Mouse (Mus musculus) urinary bladder, postnatal 4 days (tissue): Measurements from ENCODE around the gene Lmo2.
A peak's percentile ranks its signal among the peaks of the same experiment; 100 is the strongest.
"Not testable (repeated sequence)": the region's sequence is repeated elsewhere in the genome, so short reads cannot be mapped to it uniquely, and the experiment has no call there.

Experiments
- DNase-seq, 2 experiments: peaks; one replicate each; pipeline ENCODE4 v3.0.0; 2021 to 2022; ENCODE audit warnings: low spot score in 2 of 2

The Lmo2 gene

DNA sequence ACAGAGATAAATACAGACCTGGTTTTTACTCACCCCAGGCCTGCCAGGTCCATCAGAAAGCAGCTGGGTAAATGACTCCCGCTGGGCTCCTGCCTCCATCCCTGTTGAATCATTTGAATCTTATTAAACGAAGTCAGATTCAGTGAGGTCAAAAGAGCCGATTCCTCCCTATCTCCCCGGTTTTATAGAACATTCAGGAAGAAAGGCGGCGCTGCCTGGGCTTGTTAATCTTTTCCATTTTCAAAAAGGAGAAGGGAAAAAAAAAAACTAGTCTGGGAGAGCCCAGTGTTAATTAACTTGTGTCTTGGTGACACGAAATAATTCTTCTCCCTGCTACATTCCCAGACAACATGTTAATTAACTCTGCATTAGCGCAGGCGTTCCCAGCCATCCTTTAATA is 19.9 kb downstream of the Lmo2 start:
- no peak for DNase-seq

DNA sequence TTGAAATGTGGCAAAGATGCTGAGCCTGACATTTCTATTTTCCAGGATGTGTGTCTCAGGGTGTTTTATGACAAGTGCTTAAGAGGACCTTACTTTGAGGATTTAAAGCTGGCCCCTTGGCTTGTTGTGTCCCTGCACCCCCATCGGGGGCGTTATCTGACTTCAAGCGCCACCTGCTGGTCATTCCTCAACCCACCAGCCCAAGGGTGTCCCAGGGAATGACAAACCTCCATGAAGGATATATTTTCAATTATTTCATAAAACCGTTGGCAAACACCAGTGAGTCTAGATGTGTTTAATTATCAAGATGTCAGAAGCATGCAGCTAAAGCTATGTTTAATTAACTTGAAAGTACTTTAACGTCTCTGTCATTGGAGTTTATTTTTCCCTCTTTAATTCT is 24.5 kb downstream of the Lmo2 start:
- peak; percentile 61 to 81 for DNase-seq

- DNase-seq, result no peak
These were observed 25.4 kb downstream of the Lmo2 start for GRCm38 (mm10) chr2:103983146-103983545.

DNA sequence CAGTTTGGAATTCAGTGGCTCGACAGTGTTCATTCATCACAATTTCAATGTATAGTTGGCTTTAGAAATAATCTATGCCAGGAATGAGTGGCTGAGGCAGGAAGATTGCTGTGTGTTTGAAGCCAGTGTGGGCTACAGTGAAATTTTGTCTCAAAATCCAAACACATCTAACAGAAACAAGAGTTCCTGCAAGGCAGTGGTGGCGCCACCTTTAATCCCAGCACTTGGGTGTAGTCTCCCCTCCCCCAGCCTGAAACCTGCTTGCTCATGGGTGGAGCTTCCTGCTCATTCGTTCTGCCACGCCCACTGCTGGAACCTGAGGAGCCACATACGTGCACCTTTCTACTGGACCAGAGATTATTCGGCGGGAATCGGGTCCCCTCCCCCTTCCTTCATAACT is 29.8 kb downstream of the Lmo2 start:
- DNase-seq, result not testable (repeated sequence)

GRCm38 (mm10) chr2:103989724-103990123 is 31.9 kb downstream of the Lmo2 start:
- no peak for DNase-seq

- DNase-seq, result no peak
These were observed 33.5 kb downstream of the Lmo2 start for GRCm38 (mm10) chr2:103991303-103991702.

DNA sequence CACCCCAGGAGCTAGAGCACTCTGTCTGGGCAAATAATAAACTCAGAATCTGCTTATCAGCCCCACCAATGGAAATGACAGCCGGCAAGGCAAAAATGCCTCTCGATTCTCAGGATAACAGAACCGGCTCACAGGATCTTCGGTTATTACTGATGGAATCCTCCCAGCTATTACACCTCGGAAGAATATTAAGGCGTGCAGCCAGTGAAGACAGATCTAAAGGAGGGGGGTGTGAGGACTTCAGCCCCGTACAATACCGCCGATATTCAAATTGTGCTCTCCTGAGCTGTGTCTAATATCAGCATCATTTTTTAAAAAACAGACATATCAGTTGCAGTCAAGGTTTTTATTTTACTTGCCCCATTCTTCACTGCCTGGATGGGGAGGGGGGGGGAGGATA is 34.4 kb downstream of the Lmo2 start:
- no peak for DNase-seq

GRCm38 (mm10) chr2:103992618-103993332 is 35.0 kb downstream of the Lmo2 start:
- no peak for DNase-seq

GRCm38 (mm10) chr2:104001076-104001475 is 43.3 kb downstream of the Lmo2 start:
- no peak for DNase-seq

DNA sequence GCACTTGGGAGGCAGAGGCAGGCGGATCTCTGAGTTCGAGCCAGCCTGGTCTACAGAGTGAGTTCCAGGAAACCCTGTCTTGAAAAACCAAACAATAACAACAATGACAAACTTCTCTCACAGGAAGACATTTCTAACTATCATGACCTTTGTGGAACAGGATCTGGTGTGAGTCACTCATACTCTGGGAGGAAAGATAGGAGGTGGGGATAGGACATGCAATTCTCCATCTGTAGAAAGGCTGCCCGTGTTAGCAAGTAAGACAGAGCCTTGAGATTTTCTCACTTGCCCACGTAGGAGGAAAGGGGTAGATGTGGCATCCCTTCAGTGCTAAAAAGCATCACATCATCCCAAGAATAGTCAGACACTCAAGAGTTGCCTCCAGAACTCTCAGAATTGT is 44.1 kb downstream of the Lmo2 start:
- no peak for DNase-seq

- DNase-seq, result peak in 1 of 2 experiments; percentile 22
These were observed 45.1 kb downstream of the Lmo2 start for GRCm38 (mm10) chr2:104002711-104003413.

GRCm38 (mm10) chr2:104007793-104008519 is 50.2 kb downstream of the Lmo2 start:
- no peak for DNase-seq

DNA sequence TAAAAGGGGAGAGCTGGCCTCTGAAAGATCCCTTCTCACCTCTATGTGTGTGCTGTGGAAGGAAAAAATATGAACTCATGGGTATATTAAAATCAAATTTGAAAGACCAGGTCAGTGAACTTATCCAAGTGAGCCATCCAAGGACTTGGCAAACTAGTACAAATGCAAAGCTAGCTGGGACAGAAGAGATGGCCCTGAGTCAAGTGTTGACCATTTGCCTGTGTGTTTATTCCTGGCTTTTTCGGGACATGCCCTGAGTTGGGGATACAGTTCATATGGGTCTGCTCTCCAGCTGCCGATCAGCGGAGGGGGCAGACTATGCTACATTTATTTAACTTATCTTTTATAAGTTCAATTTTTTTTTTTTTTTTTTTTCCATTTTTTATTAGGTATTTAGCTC is 51.1 kb downstream of the Lmo2 start:
- not testable (repeated sequence) for DNase-seq

DNA sequence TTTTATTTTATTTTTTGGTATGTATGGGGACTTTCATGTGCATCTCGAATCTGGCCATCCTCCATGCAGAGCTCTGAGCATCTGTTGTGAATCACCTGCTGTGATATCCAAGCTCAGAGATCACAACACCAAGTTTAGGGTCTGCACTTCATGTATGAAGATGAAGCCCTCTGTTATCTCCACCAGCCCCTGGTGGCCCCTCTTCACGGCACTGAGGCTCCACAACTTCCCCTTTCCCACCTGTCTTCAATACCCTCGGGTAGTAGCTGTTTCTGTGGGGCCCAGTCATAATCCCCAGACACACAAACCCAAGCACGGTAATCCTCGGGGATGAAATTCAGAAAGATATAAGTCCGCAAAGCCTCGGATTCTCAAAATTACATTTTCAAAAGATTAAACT is 65.3 kb downstream of the Lmo2 start:
- DNase-seq, result no peak

GRCm38 (mm10) chr2:104024656-104025055 is 66.9 kb downstream of the Lmo2 start:
- DNase-seq, result no peak

DNA sequence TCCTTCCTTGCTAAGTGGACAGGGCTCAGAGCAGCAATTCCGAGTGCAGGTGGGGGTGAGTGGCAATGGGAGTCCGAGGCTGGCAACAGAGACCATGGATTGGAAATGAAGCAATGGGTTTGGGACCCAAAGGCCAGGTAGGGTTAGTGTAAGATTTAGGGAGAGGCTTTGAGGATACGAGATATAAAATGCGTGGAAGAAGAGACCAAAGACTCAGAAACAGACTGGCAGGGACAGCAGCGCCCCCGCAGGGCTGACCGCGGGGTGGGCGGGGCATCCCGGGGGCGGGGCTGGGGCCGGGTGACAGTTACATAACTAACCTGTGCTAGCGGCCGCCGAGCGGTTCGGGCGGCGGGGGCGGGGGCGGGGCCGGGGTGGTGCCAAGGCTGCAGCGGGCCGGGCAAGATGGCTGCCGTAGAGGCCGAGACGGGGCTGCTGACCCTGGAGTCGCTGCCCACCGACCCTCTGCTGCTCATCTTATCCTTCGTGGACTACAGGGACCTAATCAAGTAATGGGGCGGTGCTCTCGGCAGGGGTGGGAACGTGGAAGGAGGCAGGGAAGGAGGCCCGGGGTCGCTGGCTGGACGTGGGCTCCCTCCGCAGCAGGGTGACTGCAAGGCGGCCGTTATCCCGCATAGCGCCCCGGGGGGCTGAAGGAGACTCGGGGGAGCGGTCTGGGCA is 69.8 kb downstream of the Lmo2 start, which contains the start of gene Fbxo3:
Fbxo3 (plus strand) TSS at position 264 of the 681 bp plus-strand sequence.
- peak; percentile 84 to 86 for DNase-seq

GRCm38 (mm10) chr2:104028139-104028723 is 70.4 kb downstream of the Lmo2 start, which contains the start of gene 4931422A03Rik:
TSS of gene 4931422A03Rik (minus strand) at chr2:104028361.
- no peak for DNase-seq

DNA sequence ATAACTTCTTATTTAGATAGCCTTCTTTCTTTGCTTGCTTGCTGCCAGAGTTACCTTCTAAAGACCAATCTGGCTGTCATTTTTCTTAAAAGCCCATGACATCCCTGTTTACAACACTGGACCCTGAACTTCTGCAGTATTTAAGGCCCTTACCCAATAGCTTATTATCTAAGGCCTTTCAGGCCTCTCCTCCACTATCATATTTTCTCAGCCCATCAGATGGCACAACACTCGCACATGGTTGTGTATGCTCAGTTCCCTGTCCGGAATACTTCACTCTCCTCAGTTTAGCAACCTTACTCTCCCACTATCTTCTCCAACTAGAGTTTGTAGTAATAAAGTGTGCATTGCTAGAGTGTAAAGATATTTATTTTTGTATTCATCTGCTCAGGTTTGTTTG is 71.3 kb downstream of the Lmo2 start:
- no peak for DNase-seq

GRCm38 (mm10) chr2:104030381-104030780 is 72.6 kb downstream of the Lmo2 start:
- no peak for DNase-seq
